In genomic region chr15:25984734-25985492, GRCm38 (mm10) we compare ENCODE assay signal across 8 mouse cellular contexts. TPM values are rescaled to one million over a fixed set of nuclear protein-coding genes. Genes with fewer than 3 reads are reported as not detected.
DNase-seq lines count a peak whose midpoint lies in the region; ATAC-seq lines count a peak whose summit lies in the region.

No protein-coding gene starts in this region.

- H3K9me3 ChIP-seq in liver, embryonic 16.5 days (replicated peaks; ENCODE audit: control insufficient read depth, low read length), result no peaks in the 10 kb centered on the region

- intact Hi-C loops in left cerebral cortex, postnatal 14 days (cut with DNase I), result loop anchor here (5.0 kb wide), 1 partner anchor 1642 kb away; no protein-coding TSS in a partner anchor

- peaks cover 17% of the 10 kb centered on the region for H3K4me1 ChIP-seq in liver, embryonic 16.5 days (ENCODE audit: control insufficient read depth, low read depth, low read length)

- H3K4me2 ChIP-seq in liver, embryonic 16.5 days (ENCODE audit: low read depth, low read length), result peak overlapping the region; percentile 88

- H3K4me3 ChIP-seq in liver, embryonic 16.5 days (ENCODE audit: low read depth, low read length), result peak overlapping the region; percentile 97

- 0 out of 2 replicates have a peak, but pooled peaks have one; percentile 0 for ATAC-seq in granulocyte monocyte progenitor cell, adult 5-6 weeks (replicated peaks; ENCODE audit: poor library complexity, severe bottlenecking)
- ATAC-seq in liver, embryonic 16.5 days (ENCODE audit: low read depth), result no peak

- H3K27me3 ChIP-seq in liver, embryonic 16.5 days (ENCODE audit: control insufficient read depth, insufficient read depth, low read depth, low read length), result no peaks in the 10 kb centered on the region

- peak overlapping the region; percentile 93 for H3K9ac ChIP-seq in liver, embryonic 16.5 days (ENCODE audit: low read depth, low read length)

- peaks cover 9% of the 10 kb centered on the region for H3K36me3 ChIP-seq in liver, embryonic 16.5 days (ENCODE audit: control insufficient read depth, insufficient read depth)

- under 1% methylated on average over 71 of the region's 71 CpGs for WGBS in liver, embryonic 16.5 days (ENCODE audit: insufficient replicate concordance)

- H3K27ac ChIP-seq in liver, embryonic 16.5 days (ENCODE audit: low read length), result peak overlapping the region; percentile 93

- DNase-seq in cerebellum, adult 8-10 months, result peak; percentile 10
- no peak for DNase-seq in cerebellum, adult 11-12 months
- DNase-seq in ovary, postnatal 36 days (ENCODE audit: low spot score), result peak; percentile 9
- no peak for DNase-seq in ovary, postnatal 10 days (ENCODE audit: low spot score)
- DNase-seq in spleen, postnatal 4 days (ENCODE audit: low spot score in 2 of 2), result peak; percentile 42 to 69
- DNase-seq in left cerebral cortex, postnatal 14 days (ENCODE audit: low spot score in 2 of 2), result no peak

RNA-seq across cellular contexts. Expression of gene Zfp622, which starts 0.7 kb away (rescaled TPM):
- total RNA-seq in granulocyte monocyte progenitor cell, adult 5-6 weeks (2014; fragmentation: Nextera tagmentation), result 49.4 and 59.8 TPM in 2 replicates
- total RNA-seq in granulocyte monocyte progenitor cell, adult 5-6 weeks (2017), result 55.9 and 90.9 TPM in 2 replicates
- 7.3 and 8.2 TPM in 2 replicates for polyA plus RNA-seq in liver, embryonic 16.5 days (2015; fragmentation: Nextera tagmentation; extraction: Ambion mirVana)
- 10 to 100 TPM; 39.0 to 41.8 TPM for total RNA-seq in left cerebral cortex, postnatal 14 days (2021)

Comparison
In these comparisons a context has a peak if more than half of its experiments do, and no peak if none do; other contexts are left out.
1. DNase-seq: peak in cerebellum, adult 8-10 months (single experiment), ovary, postnatal 36 days (single experiment) and spleen, postnatal 4 days (2 of 2); none in cerebellum, adult 11-12 months (single experiment), ovary, postnatal 10 days (single experiment) and left cerebral cortex, postnatal 14 days (0 of 2).